33 mouse cellular contexts compared by ENCODE assay signal in the genomic region with DNA sequence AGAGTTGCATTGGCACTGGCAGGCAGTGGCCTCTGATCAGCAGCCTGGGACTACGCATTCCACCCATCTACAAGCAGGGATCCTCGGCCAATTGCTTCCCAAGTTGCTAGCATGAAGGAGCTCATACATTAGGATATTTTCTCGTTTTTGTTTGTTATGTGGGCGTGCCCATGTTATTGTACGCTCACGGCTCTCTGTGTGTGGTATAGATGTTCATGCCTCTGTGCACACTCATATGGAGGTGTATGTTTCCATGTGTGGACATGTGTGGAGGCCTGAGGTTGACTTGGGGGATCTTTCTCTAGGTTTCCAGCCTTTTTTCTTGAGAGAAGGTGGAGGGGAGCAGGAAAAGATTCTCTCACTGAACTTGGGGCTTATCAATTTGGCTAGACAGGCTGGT. TPM values are rescaled to one million over a fixed set of nuclear protein-coding genes. Genes with fewer than 3 reads are reported as not detected.
"Had no signal": no experiment of that assay in that cellular context is flagged by ENCODE, and none has a peak within 500 bp of the region (broad histone marks: within the 10 kb centered on the region; RNA-seq: fewer than 3 reads in every experiment).

No protein-coding gene starts in this region.

- DNase-seq: left cerebral cortex, postnatal 4 days; liver; liver, embryonic 13.5 days; liver, postnatal 0 days; lung, adult 18-20 months; lung, adult 2 months; lung, embryonic 14.5 days; lung, postnatal 10 days; lung, postnatal 14 days; lung, postnatal 36 days; lung, postnatal 4 days; midbrain, embryonic 14.5 days had no signal

- H3K4me3 ChIP-seq: left cerebral cortex, adult 2 months; limb, embryonic 10.5 days; limb, embryonic 12.5 days; limb, embryonic 13.5 days; limb, embryonic 15.5 days; liver, embryonic 12.5 days; liver, embryonic 13.5 days; liver, embryonic 15.5 days; lung, embryonic 15.5 days; megakaryocyte, embryonic 14.5 days; midbrain, embryonic 10.5 days; midbrain, embryonic 12.5 days; midbrain, embryonic 13.5 days; midbrain, embryonic 15.5 days; myocyte; neural tube, embryonic 12.5 days had no signal

- H3K9ac ChIP-seq: limb, embryonic 12.5 days; limb, embryonic 13.5 days; limb, embryonic 15.5 days; liver, embryonic 12.5 days; liver, embryonic 13.5 days; liver, embryonic 14.5 days; liver, embryonic 15.5 days; liver, postnatal 0 days; lung, embryonic 14.5 days; lung, embryonic 15.5 days; midbrain, embryonic 12.5 days; midbrain, embryonic 13.5 days; midbrain, embryonic 15.5 days; neural tube, embryonic 12.5 days had no signal

- ATAC-seq: liver, embryonic 12.5 days; liver, postnatal 0 days; lung, postnatal 0 days; midbrain, embryonic 13.5 days; midbrain, embryonic 15.5 days; midbrain, embryonic 16.5 days had no signal

- H3K36me3 ChIP-seq: limb, embryonic 10.5 days; limb, embryonic 12.5 days; limb, embryonic 13.5 days; limb, embryonic 15.5 days; liver, embryonic 12.5 days; liver, embryonic 13.5 days; liver, embryonic 15.5 days; lung, embryonic 15.5 days; midbrain, embryonic 10.5 days; midbrain, embryonic 12.5 days; midbrain, embryonic 13.5 days; midbrain, embryonic 15.5 days; neural tube, embryonic 12.5 days had no signal

- H3K27me3 ChIP-seq: limb, embryonic 15.5 days; liver, embryonic 12.5 days; liver, embryonic 13.5 days; liver, embryonic 15.5 days; lung, embryonic 15.5 days; midbrain, embryonic 15.5 days; neural tube, embryonic 12.5 days had no signal

- H3K9me3 ChIP-seq: limb, embryonic 10.5 days; limb, embryonic 12.5 days; limb, embryonic 13.5 days; limb, embryonic 15.5 days; liver, embryonic 12.5 days; liver, embryonic 13.5 days; liver, embryonic 15.5 days; lung, embryonic 15.5 days; midbrain, embryonic 10.5 days; midbrain, embryonic 12.5 days; midbrain, embryonic 13.5 days; midbrain, embryonic 15.5 days; neural tube, embryonic 12.5 days had no signal

- H3K4me2 ChIP-seq: limb, embryonic 12.5 days; limb, embryonic 13.5 days; limb, embryonic 15.5 days; liver, embryonic 11.5 days; liver, embryonic 12.5 days; liver, embryonic 13.5 days; liver, embryonic 15.5 days; lung, embryonic 14.5 days; lung, embryonic 15.5 days; midbrain, embryonic 12.5 days; midbrain, embryonic 13.5 days; midbrain, embryonic 15.5 days; neural tube, embryonic 12.5 days had no signal

- H3K27ac ChIP-seq: left cerebral cortex, adult 2 months; limb, embryonic 10.5 days; limb, embryonic 12.5 days; limb, embryonic 13.5 days; limb, embryonic 15.5 days; liver, embryonic 12.5 days; liver, embryonic 13.5 days; liver, embryonic 14.5 days; liver, embryonic 15.5 days; lung, embryonic 15.5 days; macrophage; midbrain, embryonic 10.5 days; midbrain, embryonic 12.5 days; midbrain, embryonic 13.5 days; midbrain, embryonic 15.5 days; neural tube, embryonic 12.5 days had no signal

- H3K4me1 ChIP-seq: liver, embryonic 12.5 days; liver, embryonic 13.5 days; liver, embryonic 15.5 days; megakaryocyte, embryonic 14.5 days had no signal

RNA-seq across cellular contexts. Expression of a gene that starts 46.8 kb away (rescaled TPM):
- total RNA-seq: monocyte, adult 5-6 weeks had no signal
